Mouse (Mus musculus) myocyte (in vitro differentiated cells): ENCODE measurements at regions not wholly inside any gene's neighbourhood (a gene's known extent, or its start where the extent isn't known, plus 50 kb on each side); places are given as distances from the start of the nearest gene placed in this dataset.

ENCODE experiments used
- MAX ChIP-seq: IDR thresholded peaks from one replicate; pipeline ENCODE4 v1.6.1; 2011; ENCODE audit warnings: low read depth, mild to moderate bottlenecking, control low read depth
- MYOG ChIP-seq, 3 experiments: IDR thresholded peaks; one replicate each; pipeline ENCODE4 v1.6.1; 2011; ENCODE audit warnings: control low read depth in 2 of 3, low read depth in 2 of 3, mild to moderate bottlenecking in 2 of 3; ENCODE audit not compliant: insufficient read length in 2 of 3, control insufficient read depth in 1 of 3, insufficient read depth in 1 of 3
- USF1 ChIP-seq: IDR thresholded peaks from one replicate; pipeline ENCODE4 v1.6.1; 2011; ENCODE audit warnings: low read depth, mild to moderate bottlenecking, control low read depth, moderate library complexity

DNA sequence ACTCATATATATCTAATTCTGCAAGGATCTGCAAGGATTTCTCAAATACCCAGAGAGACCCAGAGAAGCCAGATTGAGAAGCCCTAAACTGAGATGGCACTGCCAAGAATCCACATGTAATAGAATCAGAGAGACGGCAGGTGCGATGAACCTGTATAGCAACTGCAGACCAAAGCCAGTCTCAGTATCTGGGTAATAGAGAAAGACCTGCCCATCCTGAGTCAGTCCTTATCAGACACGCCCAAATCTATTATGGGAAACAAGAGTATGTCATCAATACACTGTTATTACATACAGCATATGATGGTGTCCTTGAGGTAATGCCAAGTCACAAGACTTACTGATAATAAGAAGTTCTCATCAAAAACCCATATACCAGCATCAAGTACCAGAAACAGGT is 52.8 kb upstream of the Klf3 start:
- no peak for TF ChIP-seq MAX
- no peak for TF ChIP-seq MYOG (IDR thresholded peaks at IDR 0.05; ENCODE audit: control insufficient read depth in 1 of 3, insufficient read depth in 1 of 3, insufficient read length in 2 of 3, low read depth in 2 of 3)
- no peak for TF ChIP-seq USF1
